Mouse (Mus musculus) kidney, adult 18-20 months (tissue): ENCODE data around the gene Hist1h2bh.
"Not testable (repeated sequence)": the region's sequence is repeated elsewhere in the genome, so short reads cannot be mapped to it uniquely, and the experiment has no call there.

Experiments used
- DNase-seq: peaks from one replicate; pipeline ENCODE4 v3.0.0; 2021

Hist1h2bh gene

GRCm38 (mm10) chr13:23550761-23551145, 7.6 kb upstream of the Hist1h2bh start:
- DNase-seq: no peak

- DNase-seq: no peak
Observed at GRCm38 (mm10) chr13:23546694-23547093, 3.5 kb upstream of the Hist1h2bh start.

- DNase-seq: peak; percentile 25
Observed at GRCm38 (mm10) chr13:23544787-23545120, 1.6 kb upstream of the Hist1h2bh start.

GRCm38 (mm10) chr13:23543965-23544786, 984 bp upstream of the Hist1h2bh start, which contains the start of gene Hist1h3f:
Hist1h3f (plus strand) TSS chr13:23544052.
- DNase-seq: peak; percentile 70

GRCm38 (mm10) chr13:23542225-23542980, 789 bp downstream of the Hist1h2bh start:
- DNase-seq: not testable (repeated sequence)

GRCm38 (mm10) chr13:23541497-23541896, 1.7 kb downstream of the Hist1h2bh start:
- no peak for DNase-seq

- not testable (repeated sequence) for DNase-seq
Observed at GRCm38 (mm10) chr13:23539821-23540220, 3.4 kb downstream of the Hist1h2bh start.

- no peak for DNase-seq
Observed at GRCm38 (mm10) chr13:23538249-23538648, 4.9 kb downstream of the Hist1h2bh start.

GRCm38 (mm10) chr13:23537006-23537710, 6.0 kb downstream of the Hist1h2bh start:
- no peak for DNase-seq

GRCm38 (mm10) chr13:23536076-23536822, 6.9 kb downstream of the Hist1h2bh start:
- DNase-seq: no peak

- peak; percentile 82 for DNase-seq
Observed at GRCm38 (mm10) chr13:23535137-23536075, 7.8 kb downstream of the Hist1h2bh start, which contains the start of gene Hist1h3g. Hist1h3g (plus strand) TSS chr13:23535422.

GRCm38 (mm10) chr13:23534368-23535131, 8.6 kb downstream of the Hist1h2bh start:
- no peak for DNase-seq

- DNase-seq: peak; percentile 40
Observed at GRCm38 (mm10) chr13:23533560-23534367, 9.4 kb downstream of the Hist1h2bh start, which contains the start of gene Hist1h2af. Hist1h2af (plus strand) TSS chr13:23533906.

GRCm38 (mm10) chr13:23532262-23533075, 10.7 kb downstream of the Hist1h2bh start:
- DNase-seq: no peak

GRCm38 (mm10) chr13:23530901-23531875, 12.0 kb downstream of the Hist1h2bh start, which contains the start of gene Hist1h4h:
Hist1h4h (plus strand) TSS chr13:23531050.
- DNase-seq: peak; percentile 94

GRCm38 (mm10) chr13:23530181-23530900, 12.9 kb downstream of the Hist1h2bh start:
- peak; percentile 65 for DNase-seq
